Mouse (Mus musculus) testis, adult 2 months (tissue): ENCODE measurements around the gene Zfhx3. TPM values are rescaled to one million over a fixed set of nuclear protein-coding genes. Genes with fewer than 3 reads are reported as not detected.

Source experiments
- H3K27ac ChIP-seq: fragments of 200-500 bp; 2 replicates; pipeline ENCODE4 v1.5.1; 2012; ENCODE audit warnings: low read depth, low read length; ENCODE audit not compliant: control insufficient read depth, insufficient read depth
- H3K27me3 ChIP-seq: fragments of 200-500 bp; 2 replicates; pipeline ENCODE4 v1.6.1; 2012; ENCODE audit warnings: mild to moderate bottlenecking, low read length, moderate library complexity; ENCODE audit not compliant: control insufficient read depth, insufficient read depth
- H3K36me3 ChIP-seq: fragments of 200-500 bp; 2 replicates; pipeline ENCODE4 v1.6.1; 2012; ENCODE audit warnings: mild to moderate bottlenecking, low read length; ENCODE audit not compliant: control insufficient read depth, insufficient read depth
- H3K4me1 ChIP-seq: fragments of 200-500 bp; 2 replicates; pipeline ENCODE4 v1.6.1; 2012; ENCODE audit warnings: low read length; ENCODE audit not compliant: control insufficient read depth, insufficient read depth
- H3K4me3 ChIP-seq: fragments of 200-500 bp; 2 replicates; pipeline ENCODE4 v1.5.1; 2012; ENCODE audit warnings: low read depth, mild to moderate bottlenecking, low read length, moderate library complexity, mixed read lengths; ENCODE audit not compliant: control insufficient read depth
- CTCF ChIP-seq: fragments of 200-500 bp; IDR thresholded peaks from 2 replicates; pipeline ENCODE4 v1.5.1; 2012; ENCODE audit warnings: low read depth, mild to moderate bottlenecking, inconsistent platforms, low read length, moderate library complexity; ENCODE audit not compliant: control insufficient read depth, insufficient read depth, insufficient replicate concordance
- POLR2A ChIP-seq: fragments of 200-500 bp; IDR thresholded peaks from 2 replicates; pipeline ENCODE4 v1.6.1; 2012; ENCODE audit warnings: low read depth, mild to moderate bottlenecking, inconsistent platforms, low read length, moderate library complexity; ENCODE audit not compliant: control insufficient read depth
- polyA plus RNA-seq: library from polyadenylated mRNA; depleted of rRNA; stranded (reverse); fragments of >200 nt; gene quantifications from 2 replicates; pipeline ENCODE4 v1.2.3, GENCODE M21; 2012

Gene Zfhx3
- polyA plus RNA-seq, 1 experiment: 11.9 TPM

DNA sequence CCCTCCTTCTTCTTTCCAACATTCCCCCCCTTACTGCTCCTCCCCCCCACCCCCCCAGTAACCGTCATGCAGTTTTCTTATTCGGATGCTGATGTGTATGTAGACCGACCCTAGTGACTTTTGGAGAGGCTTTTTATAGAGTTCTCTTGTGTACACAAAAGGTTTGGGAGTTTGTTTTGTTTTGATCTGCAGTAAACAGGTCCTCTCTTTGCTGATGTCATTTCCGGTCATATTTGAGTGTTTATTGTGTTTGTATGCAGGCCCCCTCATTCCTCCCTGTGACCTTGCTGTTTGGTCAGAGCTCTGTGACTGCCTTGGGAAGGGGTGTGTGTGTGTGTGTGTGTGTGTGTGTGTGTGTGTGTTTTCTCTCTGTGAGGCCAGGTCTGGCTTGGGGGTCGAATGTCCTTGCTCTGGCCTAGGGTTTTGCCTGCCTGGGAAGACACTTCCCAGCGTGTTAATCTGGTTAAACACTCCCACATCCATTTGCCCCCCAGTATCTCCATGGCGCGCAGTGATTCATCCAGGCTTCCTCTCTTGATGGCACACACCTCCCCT is 766.5 kb downstream of the Zfhx3 start:
- no peaks in the 10 kb centered on the region for H3K27me3 ChIP-seq
- H3K36me3 ChIP-seq: no peaks in the 10 kb centered on the region
- no peak overlapping the region for H3K4me3 ChIP-seq
- H3K4me1 ChIP-seq: no peaks in the 10 kb centered on the region; the same call in 1 of the 2 replicates
- no peak overlapping the region for H3K27ac ChIP-seq
- TF ChIP-seq POLR2A (no peak), CTCF (no peak)

DNA sequence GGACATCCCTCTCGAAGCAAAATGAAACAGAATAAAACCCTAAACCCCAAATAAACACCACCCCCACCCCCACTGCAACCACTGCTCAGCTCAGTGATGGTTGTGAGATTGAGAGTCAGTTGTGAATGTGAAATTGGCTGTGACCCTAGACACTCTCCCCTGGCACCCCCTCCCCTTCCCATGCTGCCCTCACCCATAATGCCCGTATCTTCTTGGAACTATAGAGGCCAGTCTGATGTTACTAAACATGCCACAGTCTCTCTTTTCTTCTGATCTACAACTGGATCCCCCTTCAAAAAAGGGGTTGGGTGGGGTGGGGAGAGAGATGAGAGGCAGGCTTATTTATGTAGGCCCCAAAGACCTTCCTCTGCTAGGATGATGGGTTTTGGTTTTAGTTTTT is 767.0 kb downstream of the Zfhx3 start:
- Histone ChIP-seq H3K27me3 (no peaks in the 10 kb centered on the region), H3K36me3 (no peaks in the 10 kb centered on the region), H3K27ac (no peak overlapping the region), H3K4me1 (no peaks in the 10 kb centered on the region; the same call in 1 of the 2 replicates), H3K4me3 (no peak overlapping the region)
- TF ChIP-seq POLR2A: no peak
- no peak for TF ChIP-seq CTCF

DNA sequence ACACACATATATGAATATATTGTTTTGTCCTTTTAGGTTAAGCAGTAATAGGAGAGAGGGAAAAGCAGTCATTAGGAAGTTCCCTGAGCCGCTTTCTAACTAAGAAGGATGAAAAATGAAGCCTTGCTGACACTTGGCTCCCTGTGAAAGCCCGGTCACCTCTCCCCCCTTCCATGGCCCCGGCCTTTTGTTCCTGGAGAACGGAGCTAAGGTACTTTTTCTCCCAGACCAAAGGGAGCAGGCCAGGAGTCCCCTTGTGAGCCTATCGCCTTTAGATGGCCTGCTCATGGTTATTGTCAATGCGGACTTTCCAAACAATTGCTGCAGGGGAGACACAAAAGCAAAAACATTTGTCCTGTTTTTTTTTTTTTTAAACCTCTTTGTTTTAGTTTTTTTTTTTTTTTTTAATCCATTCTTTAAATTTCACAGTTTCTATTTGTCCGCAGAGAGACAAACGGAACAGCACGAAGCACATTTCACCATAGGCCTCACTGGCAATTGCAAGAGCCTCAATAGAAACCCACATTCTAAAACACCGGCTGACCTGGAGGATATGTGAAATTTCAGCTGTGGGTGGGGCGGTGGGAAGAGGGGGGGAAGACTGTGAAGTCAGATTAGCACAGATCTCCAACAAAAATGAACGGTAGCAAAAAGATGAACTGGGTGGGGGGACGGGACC is 767.6 kb downstream of the Zfhx3 start:
- Histone ChIP-seq H3K27me3 (no peaks in the 10 kb centered on the region), H3K4me3 (no peak overlapping the region), H3K4me1 (peaks cover under 1% of the 10 kb centered on the region; the same call in 1 of the 2 replicates), H3K27ac (no peak overlapping the region), H3K36me3 (no peaks in the 10 kb centered on the region)
- no peak for TF ChIP-seq POLR2A
- TF ChIP-seq CTCF: no peak

DNA sequence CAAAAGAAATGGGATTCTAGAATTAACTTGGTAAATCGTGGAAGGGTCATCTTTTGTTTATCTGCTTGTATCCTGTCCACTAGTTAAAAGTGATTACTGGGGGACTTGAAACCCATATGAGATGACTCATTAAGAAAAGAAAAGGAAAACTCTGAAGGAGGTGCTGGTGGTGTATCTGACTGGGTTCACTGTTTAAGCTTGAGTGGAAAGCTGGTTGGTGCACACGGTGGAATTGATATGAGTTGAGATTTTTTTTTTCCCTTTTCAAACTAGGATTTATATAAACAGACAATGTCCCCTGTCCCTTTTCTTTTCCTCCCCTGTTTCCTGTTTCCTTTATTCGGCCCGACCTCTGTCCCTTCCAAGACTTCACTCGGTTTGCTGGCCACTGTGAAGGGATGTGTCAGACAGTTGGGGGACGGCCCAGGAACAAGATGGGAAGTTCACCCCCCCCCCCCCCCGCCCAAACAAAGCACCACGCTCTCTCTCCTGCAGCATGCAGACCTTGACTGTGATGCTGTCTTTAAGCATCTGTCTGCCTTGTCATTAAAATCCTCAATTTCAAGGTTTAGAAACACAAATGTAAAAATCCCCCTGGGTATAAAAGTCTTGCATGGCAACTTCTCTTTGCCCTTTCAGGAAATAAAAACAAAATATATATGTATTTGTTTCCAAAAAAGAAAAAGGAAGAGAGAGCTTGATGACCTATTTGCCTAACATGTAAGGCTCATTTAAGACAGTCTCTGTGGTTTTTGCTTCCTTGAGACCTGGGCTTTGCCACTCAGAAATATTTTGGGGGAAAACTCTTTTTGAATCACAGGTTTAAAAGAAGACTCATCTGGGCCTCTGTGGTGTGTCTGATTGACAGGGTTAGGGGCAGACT is 768.4 kb downstream of the Zfhx3 start:
- H3K4me1 ChIP-seq: peaks cover 4% of the 10 kb centered on the region
- no peaks in the 10 kb centered on the region for H3K36me3 ChIP-seq
- no peak for TF ChIP-seq CTCF
- TF ChIP-seq POLR2A: no peak
- no peak overlapping the region for H3K4me3 ChIP-seq
- H3K27me3 ChIP-seq: no peaks in the 10 kb centered on the region
- H3K27ac ChIP-seq: no peak overlapping the region

DNA sequence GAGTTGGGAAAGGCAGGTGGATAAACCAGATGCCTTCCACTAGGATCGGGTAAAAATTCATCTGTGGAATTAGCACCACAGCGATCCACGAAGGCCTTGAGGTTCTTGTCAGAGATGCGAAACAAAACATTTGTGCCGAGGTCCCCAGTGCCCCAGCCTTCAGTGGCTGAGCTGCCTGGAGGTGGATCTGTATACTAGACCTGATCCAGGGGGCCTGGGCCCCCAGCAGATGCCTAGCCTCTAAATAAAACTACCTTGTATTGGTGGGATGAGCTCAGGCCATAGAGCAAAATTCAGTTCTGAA is 769.0 kb downstream of the Zfhx3 start:
- no peaks in the 10 kb centered on the region for H3K27me3 ChIP-seq
- no peak overlapping the region for H3K4me3 ChIP-seq
- TF ChIP-seq POLR2A (no peak), CTCF (no peak)
- H3K4me1 ChIP-seq: peaks cover 4% of the 10 kb centered on the region
- no peak overlapping the region for H3K27ac ChIP-seq
- no peaks in the 10 kb centered on the region for H3K36me3 ChIP-seq

DNA sequence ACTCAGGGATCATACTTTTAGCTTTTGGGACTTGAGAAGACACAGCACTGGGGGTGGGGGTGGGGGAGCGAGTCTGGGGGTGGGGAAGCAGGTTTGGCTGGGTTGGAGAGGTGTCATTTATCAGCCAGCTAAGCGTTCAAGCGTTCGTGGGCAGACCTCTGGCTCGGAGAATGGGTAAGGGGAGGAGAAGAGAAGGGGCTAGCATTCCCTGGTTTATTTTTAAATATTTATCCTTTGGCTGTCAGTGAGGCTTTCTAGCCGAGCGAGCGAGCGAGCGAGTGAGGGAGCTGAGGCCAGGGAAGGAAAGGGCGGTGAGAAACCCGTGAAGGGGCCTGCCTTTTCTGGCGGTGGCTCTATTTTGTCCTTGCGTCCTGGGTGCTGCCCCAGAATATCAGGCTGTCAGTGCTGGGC is 769.6 kb downstream of the Zfhx3 start:
- H3K36me3 ChIP-seq: no peaks in the 10 kb centered on the region
- H3K4me1 ChIP-seq: peaks cover 4% of the 10 kb centered on the region
- TF ChIP-seq POLR2A: no peak
- TF ChIP-seq CTCF: no peak
- no peak overlapping the region for H3K4me3 ChIP-seq
- no peaks in the 10 kb centered on the region for H3K27me3 ChIP-seq
- H3K27ac ChIP-seq: no peak overlapping the region

DNA sequence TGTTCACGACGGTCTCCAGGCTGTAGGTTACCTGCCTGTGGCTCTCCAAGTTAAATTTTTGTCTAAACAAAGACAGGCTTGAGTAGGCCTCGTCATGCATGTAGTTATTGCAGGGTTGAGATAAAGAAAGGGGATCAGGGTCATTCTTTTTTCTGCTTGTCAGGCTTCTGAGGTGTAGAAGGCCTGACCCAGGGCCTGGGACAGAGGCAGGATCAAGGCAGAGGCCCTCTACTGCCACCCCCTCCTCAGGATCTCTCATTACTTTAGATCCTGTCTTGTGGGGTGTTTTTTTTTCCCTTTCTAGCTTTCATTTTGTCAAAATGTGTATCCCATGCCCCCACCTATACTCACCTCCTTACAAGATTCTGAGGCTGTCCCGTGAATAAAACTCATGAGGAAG is 770.2 kb downstream of the Zfhx3 start:
- no peaks in the 10 kb centered on the region for H3K36me3 ChIP-seq
- no peak for TF ChIP-seq CTCF
- TF ChIP-seq POLR2A: no peak
- H3K27me3 ChIP-seq: no peaks in the 10 kb centered on the region
- H3K27ac ChIP-seq: no peak overlapping the region
- H3K4me3 ChIP-seq: no peak overlapping the region
- H3K4me1 ChIP-seq: peaks cover 4% of the 10 kb centered on the region
